Mouse (Mus musculus) C2C12 (cell line): ENCODE results near the gene Gpr101.

Source experiments
- CEBPB ChIP-seq: IDR thresholded peaks from one replicate; pipeline ENCODE4 v1.6.1; 2011; ENCODE audit warnings: low read depth, mild to moderate bottlenecking, control low read depth, moderate library complexity
- CTCF ChIP-seq: IDR thresholded peaks from one replicate; pipeline ENCODE4 v1.5.1; 2011; ENCODE audit not compliant: control insufficient read depth, insufficient read depth, insufficient read length
- MAX ChIP-seq: IDR thresholded peaks from one replicate; pipeline ENCODE4 v1.6.1; 2011; ENCODE audit warnings: mild to moderate bottlenecking, control low read depth
- MYOD1 ChIP-seq: IDR thresholded peaks from one replicate; pipeline ENCODE4 v1.6.1; 2011; ENCODE audit warnings: low read depth; ENCODE audit not compliant: control insufficient read depth, insufficient read length
- MYOG ChIP-seq: IDR thresholded peaks from one replicate; pipeline ENCODE4 v1.6.1; 2011; ENCODE audit not compliant: control insufficient read depth, insufficient read length; ENCODE audit errors: extremely low read depth
- USF1 ChIP-seq: IDR thresholded peaks from one replicate; pipeline ENCODE4 v1.6.1; 2011; ENCODE audit warnings: low read depth, mild to moderate bottlenecking, control low read depth, moderate library complexity

GRCm38 (mm10) chrX:57503634-57504033 lies at the start of gene Gpr101:
- TF ChIP-seq MAX: no peak
- no peak for TF ChIP-seq CTCF
- no peak for TF ChIP-seq USF1
- TF ChIP-seq MYOD1: no peak
- no peak for TF ChIP-seq MYOG
- TF ChIP-seq CEBPB: no peak
